Mouse (Mus musculus) E14TG2a.4 (cell line): ENCODE measurements around the gene Smyd1.

ENCODE experiments used
- CTCF ChIP-seq: conservative IDR thresholded peaks from 2 replicates; pipeline ENCODE4 v1.5.1; 2014; ENCODE audit warnings: low read length
- NANOG ChIP-seq: IDR thresholded peaks from 2 replicates; pipeline ENCODE4 v1.6.1; 2014; ENCODE audit warnings: borderline replicate concordance, low read length, mixed read lengths
- POU5F1 ChIP-seq: IDR thresholded peaks from 2 replicates; pipeline ENCODE4 v1.6.1; 2014; ENCODE audit warnings: low read length, borderline replicate concordance

- TF ChIP-seq CTCF (no peak), NANOG (no peak), POU5F1 (no peak)
These were observed 24.0 kb downstream of the Smyd1 start for GRCm38 (mm10) chr6:71298051-71298450.
